Mouse (Mus musculus): ENCODE data around the gene Rcc1. TPM values are rescaled to one million over a fixed set of nuclear protein-coding genes. Genes with fewer than 3 reads are reported as not detected.
A peak's percentile ranks its signal among the peaks of the same experiment; 100 is the strongest.

Gene Rcc1
- total RNA-seq, 2 experiments from 2014 or later: 14.7 to 14.9 TPM

- no peak for DNase-seq (ENCODE audit: extremely low spot score in 1 of 2, low spot score in 2 of 2)
These were observed 12.2 kb upstream of the Rcc1 start for GRCm38 (mm10) chr4:132365450-132366060.

GRCm38 (mm10) chr4:132363487-132363886 is 10.1 kb upstream of the Rcc1 start:
- intact Hi-C loops (cut with DNase I): no loop called here
- DNase-seq (ENCODE audit: extremely low spot score in 1 of 2, low spot score in 2 of 2): no peak

More at GRCm38 (mm10) chr4:132365450-132366060, 12.2 kb upstream of the Rcc1 start:
- intact Hi-C loops (cut with DNase I): no loop called here

DNA sequence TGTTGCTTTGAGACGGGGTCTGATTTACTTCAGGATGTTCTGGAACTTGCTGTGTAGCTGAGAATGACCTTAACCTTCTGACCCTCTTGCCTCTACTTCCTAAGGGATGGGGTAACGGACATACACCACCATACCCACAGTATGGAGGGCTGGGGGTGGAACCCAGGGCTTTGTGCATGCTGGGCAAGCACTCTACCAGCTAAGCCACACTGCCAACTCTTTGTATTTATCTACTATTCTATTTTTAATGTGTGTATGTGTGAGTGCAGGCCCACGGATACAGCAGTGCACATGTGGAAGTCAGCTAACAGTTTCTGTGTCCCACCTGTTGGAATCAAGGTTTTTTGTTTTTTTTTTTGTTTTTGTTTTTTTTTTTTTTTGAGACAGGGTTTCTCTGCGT is 6.1 kb upstream of the Rcc1 start:
- intact Hi-C loops (cut with DNase I): loop anchor here (10.0 kb wide), 1 partner anchor 155 kb away; the partner anchor contains the start of gene Sesn2
- DNase-seq (ENCODE audit: extremely low spot score in 1 of 2, low spot score in 2 of 2): no peak

DNA sequence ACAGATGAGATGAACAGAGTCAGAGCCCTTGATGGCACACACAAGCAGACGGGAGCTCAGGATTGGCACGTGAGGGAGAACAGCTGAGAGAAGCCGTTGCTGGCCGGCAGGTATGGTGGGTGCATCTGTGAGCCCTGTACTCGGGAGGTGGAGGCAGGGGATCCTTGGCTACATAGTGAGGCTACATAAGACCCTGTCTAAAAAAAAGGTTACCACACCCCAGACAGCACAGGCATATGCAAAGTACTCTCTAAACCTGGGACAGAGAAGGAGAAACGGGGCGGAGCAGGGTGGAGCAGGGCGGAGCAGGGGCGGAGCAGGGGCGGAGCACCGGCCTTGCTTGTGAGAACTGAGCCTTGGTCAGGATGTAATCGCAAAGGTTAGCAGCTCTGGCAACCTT is 2.8 kb upstream of the Rcc1 start:
- no peak for DNase-seq (ENCODE audit: extremely low spot score in 1 of 2, low spot score in 2 of 2)

GRCm38 (mm10) chr4:132355403-132355802 is 2.0 kb upstream of the Rcc1 start:
- intact Hi-C loops (cut with DNase I): loop anchor here (10.0 kb wide), 1 partner anchor 159 kb away; the partner anchor contains the start of gene Sesn2

More for the DNA sequence above, 2.8 kb upstream of the Rcc1 start:
- intact Hi-C loops (cut with DNase I): loop anchor here (10.0 kb wide), 1 partner anchor 159 kb away; the partner anchor contains the start of gene Sesn2

DNA sequence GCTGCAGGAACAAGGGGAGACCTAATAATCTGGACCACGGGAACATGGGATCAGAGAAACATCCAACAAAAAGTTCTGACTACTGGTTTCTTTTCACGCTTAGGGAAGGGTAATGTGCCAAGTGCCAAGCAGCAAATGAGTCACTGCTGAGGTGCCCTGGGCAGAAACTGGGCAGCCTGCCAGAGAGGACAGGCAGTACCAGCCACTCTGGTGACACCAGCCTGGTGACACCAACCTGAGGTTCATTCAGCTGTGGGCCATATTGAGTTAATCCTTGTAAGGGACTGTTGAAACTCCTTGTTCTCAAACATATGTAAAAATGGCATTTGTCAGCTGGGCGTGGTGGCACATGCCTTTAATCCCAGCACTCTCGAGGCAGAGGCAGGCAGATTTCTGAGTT is 1.2 kb upstream of the Rcc1 start:
- peak in 1 of 2 experiments; percentile 61 for DNase-seq (ENCODE audit: extremely low spot score in 1 of 2, low spot score in 2 of 2)
- intact Hi-C loops (cut with DNase I): loop anchor here (10.0 kb wide), 1 partner anchor 160 kb away; the partner anchor contains the start of gene Sesn2

More at GRCm38 (mm10) chr4:132355403-132355802, 2.0 kb upstream of the Rcc1 start:
- no peak for DNase-seq (ENCODE audit: extremely low spot score in 1 of 2, low spot score in 2 of 2)

DNA sequence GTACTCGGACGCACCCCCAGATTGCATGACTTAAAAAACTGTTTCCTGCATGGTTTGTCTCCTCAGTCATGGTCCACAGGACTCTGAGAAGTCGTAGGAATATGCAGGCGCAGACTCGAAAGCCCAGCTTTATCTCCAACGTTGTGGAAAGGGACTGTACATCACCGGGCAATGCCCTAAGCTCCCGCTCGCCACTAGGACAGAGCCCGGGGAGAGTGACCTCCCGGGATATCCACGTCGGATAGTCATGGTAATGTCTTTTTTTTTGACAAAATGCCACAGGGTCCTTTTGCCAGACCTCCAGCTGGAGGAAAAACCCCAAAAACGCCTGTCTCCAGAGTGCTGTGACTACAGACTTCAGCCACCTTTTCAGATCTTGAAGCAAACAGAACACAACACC is 666 bp downstream of the Rcc1 start:
- intact Hi-C loops (cut with DNase I): loop anchor here (10.0 kb wide), 1 partner anchor 162 kb away; the partner anchor contains the start of gene Sesn2
- DNase-seq (ENCODE audit: extremely low spot score in 1 of 2, low spot score in 2 of 2): no peak

DNA sequence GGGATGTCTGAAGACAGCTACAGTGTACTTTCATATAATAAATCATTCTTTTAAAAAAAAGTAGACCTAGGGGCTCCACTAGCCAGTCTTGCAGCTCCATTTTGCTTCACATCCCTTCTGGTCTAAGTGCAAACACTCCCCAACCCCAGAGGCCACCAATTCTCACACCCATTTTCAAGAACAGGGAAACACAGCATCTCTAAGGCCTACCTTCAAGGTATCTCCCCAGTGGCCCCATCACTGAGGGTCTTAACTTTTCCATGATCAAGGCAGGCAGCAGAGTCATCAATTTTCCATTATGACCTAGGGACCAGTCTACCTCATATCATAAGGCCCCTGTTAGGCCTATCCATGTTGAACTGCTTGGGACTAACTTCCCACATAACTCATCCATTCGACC is 2.0 kb downstream of the Rcc1 start:
- intact Hi-C loops (cut with DNase I): loop anchor here (10.0 kb wide), 1 partner anchor 163 kb away; the partner anchor contains the start of gene Sesn2
- DNase-seq (ENCODE audit: extremely low spot score in 1 of 2, low spot score in 2 of 2): no peak

- intact Hi-C loops (cut with DNase I): loop anchor here (10.0 kb wide), 1 partner anchor 164 kb away; the partner anchor contains the start of gene Sesn2
- no peak for DNase-seq (ENCODE audit: extremely low spot score in 1 of 2, low spot score in 2 of 2)
These were observed 2.6 kb downstream of the Rcc1 start for GRCm38 (mm10) chr4:132350854-132351253.

- no peak for DNase-seq (ENCODE audit: extremely low spot score in 1 of 2, low spot score in 2 of 2)
- intact Hi-C loops (cut with DNase I): loop anchor here (10.0 kb wide), 1 partner anchor 165 kb away; the partner anchor contains the start of gene Sesn2
These were observed 3.2 kb downstream of the Rcc1 start for GRCm38 (mm10) chr4:132350123-132350740.

DNA sequence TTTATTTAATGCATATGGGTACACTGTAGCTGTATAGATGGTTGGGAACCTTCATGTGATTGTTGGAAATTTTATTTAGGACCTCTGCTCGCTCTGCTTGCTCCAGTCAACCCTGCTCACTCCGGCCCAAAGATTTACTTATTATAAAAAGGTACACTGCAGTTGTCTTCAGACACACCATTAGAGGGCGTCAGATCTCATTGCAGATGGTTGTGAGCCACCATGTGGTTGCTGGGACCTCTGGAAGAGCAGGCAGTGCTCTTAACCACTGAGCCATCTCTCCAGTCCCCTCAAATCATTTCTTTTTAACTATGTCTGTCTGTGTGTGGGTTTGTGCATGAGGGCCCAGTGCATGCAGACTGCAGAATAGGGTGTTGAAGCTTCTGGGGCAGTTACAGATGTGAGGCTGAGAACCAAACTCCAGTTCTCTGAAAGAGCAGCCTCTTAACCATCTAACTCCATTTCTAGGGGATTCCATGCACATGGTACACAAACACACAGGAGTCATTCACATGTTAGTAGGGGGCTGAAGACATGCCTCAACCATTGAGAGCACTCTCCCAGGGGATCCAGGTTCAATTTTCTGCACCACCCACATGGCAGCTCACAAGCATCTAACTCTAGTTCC is 3.8 kb downstream of the Rcc1 start:
- intact Hi-C loops (cut with DNase I): loop anchor here (5.0 to 10.0 kb wide), 3 partner anchors 52 to 165 kb away; partner anchors contain the start of genes Sesn2 and Taf12
- DNase-seq (ENCODE audit: extremely low spot score in 1 of 2, low spot score in 2 of 2): no peak

DNA sequence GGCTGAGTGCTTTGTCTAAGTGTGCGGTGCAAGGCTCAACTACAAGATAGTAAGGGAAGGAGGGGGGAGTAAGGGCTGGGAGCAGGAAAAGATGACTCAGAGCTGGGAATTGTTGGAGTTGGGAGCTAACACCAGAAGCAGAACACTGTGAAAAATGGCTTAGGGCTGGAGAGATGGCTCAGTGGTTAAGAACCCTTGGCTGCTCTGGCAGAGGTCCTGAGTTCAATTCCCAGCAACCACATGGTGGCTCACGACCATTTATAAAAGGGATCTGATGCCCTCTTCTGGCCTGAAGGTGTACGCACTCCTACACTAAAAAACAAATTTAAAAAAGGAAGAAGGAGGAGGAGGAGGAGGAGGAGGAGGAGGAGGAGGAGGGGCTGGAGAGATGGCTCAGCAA is 6.7 kb downstream of the Rcc1 start:
- DNase-seq (ENCODE audit: extremely low spot score in 1 of 2, low spot score in 2 of 2): no peak
- intact Hi-C loops (cut with DNase I): loop anchor here (5.0 kb wide), 2 partner anchors 49 to 74 kb away; partner anchors contain the start of gene Taf12

DNA sequence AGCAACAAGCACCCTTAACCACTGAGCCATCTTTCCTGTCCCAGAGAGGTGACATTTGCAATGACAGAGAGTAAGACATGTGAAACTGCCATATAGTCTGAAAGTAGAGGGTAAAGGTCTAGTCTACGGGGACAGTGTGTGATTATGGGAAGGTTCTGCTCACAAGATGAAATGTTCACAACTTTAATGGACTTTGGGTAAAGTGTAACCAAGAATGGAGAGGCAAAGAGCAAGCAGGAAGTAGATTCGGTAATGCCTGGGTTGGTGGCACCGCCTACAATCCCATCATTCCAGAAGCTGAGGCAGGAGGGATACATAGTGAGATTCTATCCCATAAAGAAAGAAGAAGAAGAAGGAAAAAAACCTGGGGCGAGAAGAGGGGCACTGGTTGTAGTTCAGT is 7.1 kb downstream of the Rcc1 start:
- DNase-seq (ENCODE audit: extremely low spot score in 1 of 2, low spot score in 2 of 2): no peak
- intact Hi-C loops (cut with DNase I): loop anchor here (5.0 kb wide), 2 partner anchors 49 to 74 kb away; partner anchors contain the start of gene Taf12

GRCm38 (mm10) chr4:132345843-132346212 is 7.6 kb downstream of the Rcc1 start:
- no peak for DNase-seq (ENCODE audit: extremely low spot score in 1 of 2, low spot score in 2 of 2)
- intact Hi-C loops (cut with DNase I): loop anchor here (5.0 kb wide), 2 partner anchors 49 to 74 kb away; partner anchors contain the start of gene Taf12

- intact Hi-C loops (cut with DNase I): loop anchor here (5.0 kb wide), 2 partner anchors 48 to 73 kb away; partner anchors contain the start of gene Taf12
- DNase-seq (ENCODE audit: extremely low spot score in 1 of 2, low spot score in 2 of 2): peak; percentile 91 to 94
These were observed 8.1 kb downstream of the Rcc1 start for GRCm38 (mm10) chr4:132345135-132345842.

GRCm38 (mm10) chr4:132344403-132345134 is 8.8 kb downstream of the Rcc1 start:
- DNase-seq (ENCODE audit: extremely low spot score in 1 of 2, low spot score in 2 of 2): no peak
- intact Hi-C loops (cut with DNase I): loop anchor here (5.0 kb wide), 2 partner anchors 47 to 72 kb away; partner anchors contain the start of gene Taf12

GRCm38 (mm10) chr4:132341451-132341850 is 12.0 kb downstream of the Rcc1 start:
- intact Hi-C loops (cut with DNase I): no loop called here
- no peak for DNase-seq (ENCODE audit: extremely low spot score in 1 of 2, low spot score in 2 of 2)

DNA sequence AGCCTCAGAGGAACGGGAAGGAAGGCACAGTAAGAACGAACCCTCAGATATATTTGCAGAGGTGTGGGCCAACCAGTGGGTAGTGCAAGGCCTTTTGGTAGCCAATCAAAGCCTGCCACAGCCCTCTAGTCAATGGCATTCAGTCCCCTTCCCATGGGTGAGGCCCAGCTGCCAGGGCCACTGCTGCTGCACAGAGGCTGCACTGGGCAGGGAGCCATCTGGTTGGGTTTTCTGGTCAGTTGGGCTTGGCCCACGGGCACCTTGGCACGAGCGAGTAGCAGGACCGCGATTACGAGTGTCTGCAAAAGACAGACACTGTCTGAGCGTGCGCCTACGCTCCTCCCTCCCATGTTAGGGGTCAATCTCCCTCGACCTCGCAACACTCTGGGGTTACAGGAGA is 14.5 kb downstream of the Rcc1 start:
- peak; percentile 28 to 69 for DNase-seq (ENCODE audit: extremely low spot score in 1 of 2, low spot score in 2 of 2)
- intact Hi-C loops (cut with DNase I): no loop called here

Measured in left cerebral cortex, postnatal 10 days (tissue).